Mouse (Mus musculus) granulocyte monocyte progenitor cell, adult 5-6 weeks (primary cell): ENCODE results near the gene Otop2. TPM values are rescaled to one million over a fixed set of nuclear protein-coding genes. Genes with fewer than 3 reads are reported as not detected.

ENCODE experiments used
- ATAC-seq: replicated peaks from 2 replicates; pipeline ENCODE4 v1.8.0; 2016; ENCODE audit warnings: mild to moderate bottlenecking, moderate TSS enrichment, inconsistent platforms; ENCODE audit not compliant: poor library complexity, severe bottlenecking
- total RNA-seq, 2 experiments: library from RNA; stranded (forward) in 1 of 2; stranded (reverse) in 1 of 2; fragments of 200-712, 200-1000 nt in 1 of 2; fragments of >200 nt in 1 of 2; fragmentation: Nextera tagmentation in 1 of 2; gene quantifications; 2 replicates each; pipeline ENCODE4 v1.2.3; 2014 to 2017

Gene Otop2
- total RNA-seq (2014; fragmentation: Nextera tagmentation) (not detected in 2 replicates), total RNA-seq (2017) (not detected in 2 replicates)

DNA sequence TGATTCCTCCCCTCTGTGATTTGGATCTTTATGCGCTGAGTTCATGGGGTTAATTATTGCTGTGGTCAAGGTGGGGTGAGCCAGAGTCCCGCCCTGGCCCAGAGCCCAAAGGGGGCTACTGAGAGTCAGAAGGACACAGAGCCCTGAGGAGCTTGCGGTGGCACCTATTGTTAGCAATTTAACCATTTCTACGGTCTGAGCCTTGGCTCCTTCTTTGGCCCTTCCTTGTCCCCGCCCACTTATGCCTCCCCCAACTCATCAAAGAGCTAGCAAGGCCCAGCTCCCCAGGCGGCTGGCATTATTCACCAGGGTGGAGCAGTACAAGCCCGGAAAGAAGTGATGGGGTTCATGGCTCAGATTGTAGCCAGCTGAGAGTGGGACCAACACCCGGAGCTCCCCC, at the start of gene Otop2:
Gene Otop2, plus strand, starts transcription at position 301 of the 400 bp plus-strand sequence.
- no peak for ATAC-seq

DNA sequence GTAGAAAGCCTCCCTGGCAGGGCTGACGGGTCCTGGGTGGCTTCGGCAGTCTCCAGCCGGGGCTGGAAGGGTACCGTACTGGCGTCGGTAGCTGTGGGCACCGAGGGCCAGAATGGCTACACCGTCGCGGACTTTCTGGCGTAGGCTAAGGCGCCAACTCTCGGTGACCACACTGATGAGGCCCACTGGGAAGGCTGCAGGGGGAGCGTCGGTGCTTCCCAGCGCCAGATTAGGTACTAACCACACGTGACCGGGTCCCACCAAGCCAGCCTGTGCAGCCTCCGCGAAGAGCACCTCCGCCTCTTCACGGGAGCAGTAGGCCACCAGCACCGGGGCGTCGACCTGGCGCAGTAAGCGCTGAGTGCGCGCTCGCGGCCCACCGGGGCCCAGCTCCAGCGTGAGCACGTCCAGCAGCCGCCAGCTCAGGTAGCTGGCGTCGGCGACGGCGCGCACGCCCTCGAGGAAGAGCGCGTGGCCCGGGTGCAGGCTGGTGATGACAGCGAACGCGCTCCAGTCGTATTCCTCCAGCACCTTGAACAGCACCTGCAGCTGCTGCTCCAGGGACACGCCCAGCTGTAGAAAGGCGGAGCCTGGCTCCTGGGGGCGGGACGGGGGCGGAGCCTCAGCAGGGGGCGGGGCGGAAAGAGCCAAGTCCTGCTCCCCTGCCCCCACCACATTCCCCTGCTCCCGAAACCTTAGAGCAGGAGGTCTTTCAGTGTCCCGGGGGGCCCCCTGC, 49.0 kb upstream of the Otop2 start:
- ATAC-seq = peak; percentile 85

GRCm38 (mm10) chr11:115259134-115259533, 47.8 kb upstream of the Otop2 start:
- no peak for ATAC-seq

DNA sequence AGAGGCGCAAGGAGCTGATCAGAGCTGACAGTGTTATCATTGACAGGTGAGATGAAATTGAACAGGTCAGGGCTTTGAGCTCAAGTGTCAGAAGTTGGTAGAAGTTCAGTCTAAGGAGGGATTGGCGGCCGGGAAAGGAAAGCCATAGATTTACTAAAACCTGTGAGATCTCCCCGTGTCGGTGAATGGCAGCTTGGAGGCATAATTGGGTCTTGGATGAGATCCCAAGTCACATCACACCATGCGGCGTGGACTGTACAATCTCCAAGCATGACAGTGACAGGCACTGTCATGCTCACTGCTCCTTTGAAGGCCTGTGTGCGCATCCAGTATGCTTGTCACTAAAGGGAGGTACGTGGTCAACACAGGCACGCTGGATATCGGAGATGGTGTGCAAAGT, 44.0 kb upstream of the Otop2 start:
- ATAC-seq = no peak

GRCm38 (mm10) chr11:115264136-115264861, 42.7 kb upstream of the Otop2 start:
- no peak for ATAC-seq

DNA sequence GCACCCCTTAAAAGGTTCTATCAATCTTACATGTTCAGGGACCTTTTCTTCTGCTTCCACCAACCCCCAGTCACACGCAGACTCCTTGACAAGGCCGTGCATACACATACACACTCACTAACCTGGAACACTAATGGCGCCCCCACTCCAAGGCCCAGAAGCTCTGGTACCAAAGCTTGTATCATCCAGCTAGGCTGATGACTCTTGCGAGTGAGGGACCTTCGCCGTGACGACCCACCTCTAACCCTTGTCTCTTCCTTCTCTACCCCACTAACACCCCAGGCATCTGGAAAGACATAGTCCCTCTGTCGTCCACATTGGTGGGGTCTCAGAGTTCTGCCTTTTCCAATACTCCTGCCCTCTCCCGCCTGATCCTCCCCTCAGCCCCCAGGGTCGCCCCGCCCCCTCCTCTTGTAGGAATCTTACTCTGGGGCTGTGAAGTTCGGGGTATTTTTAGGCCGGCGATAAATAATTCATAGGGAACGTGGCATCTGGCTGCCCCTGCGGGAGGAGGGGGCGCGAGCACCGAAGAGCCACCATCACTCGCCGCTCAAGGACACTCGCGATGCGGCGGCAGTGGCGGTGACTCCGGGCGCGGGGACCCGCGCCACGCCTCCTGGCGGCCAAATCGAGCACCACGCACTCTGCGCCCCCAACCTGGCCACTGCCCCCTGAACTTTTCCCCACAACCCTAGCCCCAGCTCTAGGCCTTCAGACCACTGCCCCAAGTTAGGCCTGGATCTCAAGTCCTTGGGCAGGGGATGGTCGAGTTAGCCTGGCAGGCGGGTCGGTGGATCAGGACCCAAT, 41.9 kb upstream of the Otop2 start:
- ATAC-seq = peak; percentile 47; the same call in 1 of the 2 replicates

DNA sequence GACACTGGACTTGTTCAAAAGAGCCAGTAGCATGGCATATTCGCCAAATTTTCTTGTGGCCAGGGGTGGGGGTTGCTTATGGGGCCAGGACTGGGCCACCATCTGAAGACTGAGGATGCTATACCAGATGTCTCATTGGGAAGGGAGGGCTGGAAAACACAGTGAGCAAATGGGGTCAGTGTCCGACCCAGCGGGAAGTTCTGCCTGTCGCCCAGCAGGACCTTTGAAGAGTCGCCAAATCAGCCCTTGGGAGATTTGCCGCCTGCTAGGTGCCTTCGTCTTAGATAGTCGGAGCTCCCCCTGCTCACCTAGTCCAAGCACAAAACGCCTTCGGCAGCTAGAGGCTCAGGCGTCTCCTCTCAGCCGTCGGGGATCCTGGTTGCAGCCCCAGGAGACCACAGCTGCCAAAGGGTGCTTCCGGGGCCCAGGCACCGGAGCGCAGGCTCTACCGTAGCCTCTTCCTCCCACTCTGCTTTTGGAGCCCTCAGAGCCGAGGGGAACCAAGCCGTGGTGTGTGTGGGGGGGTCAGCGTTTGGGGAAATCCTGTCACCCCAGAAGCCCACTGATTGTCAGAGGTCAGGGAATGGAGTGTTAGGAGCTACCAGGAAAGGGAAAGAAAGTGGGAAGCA, 41.1 kb upstream of the Otop2 start:
- 0 out of 2 replicates have a peak, but pooled peaks have one; percentile 24 for ATAC-seq

- no peak for ATAC-seq
These were observed 40.6 kb upstream of the Otop2 start for GRCm38 (mm10) chr11:115266400-115266778.

GRCm38 (mm10) chr11:115267061-115267883, 39.7 kb upstream of the Otop2 start, which contains the start of gene Grin2c:
TSS of gene Grin2c (minus strand) at chr11:115267243.
- ATAC-seq = no peak

DNA sequence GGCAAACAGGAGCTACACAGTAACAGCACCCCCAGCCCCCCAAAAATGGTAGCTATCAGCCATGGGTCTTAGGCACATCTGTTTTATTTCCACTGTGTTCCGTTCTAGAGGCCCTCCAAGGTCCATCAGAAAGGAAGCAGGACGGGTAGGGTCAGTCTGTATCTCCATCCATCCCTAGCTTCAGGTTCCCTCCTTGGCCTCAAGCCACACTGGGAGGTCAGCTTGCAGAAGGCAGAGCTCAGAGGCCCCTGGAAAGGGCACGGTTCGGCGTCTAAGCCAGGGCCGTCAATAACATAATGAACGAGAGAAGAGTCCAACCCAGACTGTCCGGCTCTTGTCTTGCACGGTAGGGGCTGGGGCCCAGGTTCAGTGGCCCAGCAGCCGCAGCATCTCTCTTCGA, 39.0 kb upstream of the Otop2 start:
- no peak for ATAC-seq

DNA sequence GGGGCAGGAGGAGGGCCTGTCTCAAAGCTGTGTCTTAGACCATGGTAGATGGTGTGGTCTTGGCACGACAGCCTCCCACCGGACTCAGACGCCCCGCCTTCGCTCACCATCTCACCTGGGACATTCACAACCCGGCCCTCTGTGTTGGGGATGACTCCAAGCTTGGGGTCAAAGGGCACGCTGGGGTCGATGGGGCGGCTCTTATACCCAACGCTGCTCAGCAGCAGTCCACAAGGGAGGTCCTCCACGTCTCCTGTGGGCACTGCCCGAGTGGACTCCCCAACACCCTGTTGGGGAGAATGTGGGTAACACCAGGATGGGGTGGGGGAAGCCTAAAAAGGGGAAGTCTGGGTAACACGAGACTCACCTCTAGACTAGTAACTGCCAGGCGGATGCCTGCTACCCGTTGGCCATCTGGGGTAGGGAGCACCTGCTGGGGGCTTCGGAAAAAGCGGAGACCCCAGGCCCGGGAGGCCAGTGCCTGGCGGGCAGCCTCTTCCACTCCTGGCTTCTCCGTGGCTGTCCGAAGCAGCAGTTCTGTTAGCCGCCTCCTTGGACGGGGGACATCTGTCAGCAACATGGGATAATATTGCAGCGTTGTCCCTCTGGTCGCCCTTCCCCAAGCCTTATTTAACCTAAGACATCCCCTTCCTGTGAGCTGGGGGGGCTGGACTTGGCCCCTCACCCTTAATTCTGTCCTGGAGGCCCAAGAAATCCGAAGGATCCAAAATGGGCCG, 37.5 kb upstream of the Otop2 start:
- ATAC-seq = no peak

- ATAC-seq = peak; percentile 50; the same call in 1 of the 2 replicates
These were observed 36.7 kb upstream of the Otop2 start for GRCm38 (mm10) chr11:115270148-115270861.

- ATAC-seq = no peak
These were observed 35.9 kb upstream of the Otop2 start for GRCm38 (mm10) chr11:115271052-115271451.

DNA sequence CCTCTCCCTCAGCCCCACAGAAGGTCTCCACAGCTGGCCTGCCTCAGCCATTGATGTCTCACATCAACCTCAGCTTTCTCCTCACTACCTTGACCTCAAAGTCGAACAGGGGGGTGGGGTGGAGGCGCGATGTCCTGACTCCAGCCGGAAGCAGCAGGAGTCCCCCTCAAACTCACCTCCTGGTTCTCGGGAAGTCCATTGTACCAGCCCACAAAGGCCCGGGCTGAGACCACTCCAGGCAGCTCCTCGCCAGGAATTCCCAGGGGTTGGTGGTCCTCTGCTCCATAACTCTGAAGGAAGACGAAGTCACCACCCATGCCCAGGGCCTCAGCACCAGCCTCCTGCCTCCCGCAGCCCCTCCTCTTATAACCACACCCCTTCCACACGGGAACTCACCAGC, 35.5 kb upstream of the Otop2 start:
- ATAC-seq = no peak

GRCm38 (mm10) chr11:115272894-115273498, 34.0 kb upstream of the Otop2 start:
- ATAC-seq = no peak

DNA sequence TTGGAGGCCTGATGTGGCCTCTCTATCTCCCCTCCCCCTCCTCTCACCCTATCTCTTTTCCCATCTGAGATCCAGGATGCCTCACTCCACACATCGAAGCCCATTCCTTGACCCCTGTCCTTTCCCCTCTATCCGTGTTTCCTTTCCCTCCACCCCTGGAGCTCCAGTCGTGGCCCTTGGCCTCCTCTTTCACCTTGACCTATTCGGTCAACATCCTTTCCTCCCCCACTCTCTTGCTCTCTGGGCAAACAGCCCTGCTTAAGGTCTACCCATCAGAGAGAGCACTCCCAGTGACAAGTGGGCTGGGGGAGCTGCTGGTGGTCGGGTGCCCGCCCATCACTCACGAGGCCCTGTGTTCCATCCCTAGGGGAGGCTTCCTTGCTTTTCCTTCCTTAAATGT, 33.2 kb upstream of the Otop2 start:
- no peak for ATAC-seq

DNA sequence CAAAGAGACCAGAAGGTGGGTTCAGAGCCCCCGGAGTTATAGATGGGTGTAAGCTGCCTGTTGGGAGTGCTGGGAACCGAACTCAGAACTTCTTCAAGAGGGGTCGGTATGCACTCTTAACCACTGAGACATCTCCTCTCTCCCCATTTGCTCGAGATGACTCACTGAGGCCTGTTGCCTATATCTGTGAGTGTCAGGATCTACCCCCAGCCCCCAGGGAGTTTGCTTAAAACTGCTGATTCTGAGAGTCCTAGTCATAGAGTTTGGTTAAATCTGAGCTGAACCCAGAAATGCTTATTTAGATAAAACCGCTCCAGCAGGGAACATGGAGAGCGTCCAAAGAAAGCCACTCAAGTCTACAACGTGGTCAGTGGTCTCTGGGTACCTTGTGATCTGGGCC, 32.8 kb upstream of the Otop2 start:
- no peak for ATAC-seq

DNA sequence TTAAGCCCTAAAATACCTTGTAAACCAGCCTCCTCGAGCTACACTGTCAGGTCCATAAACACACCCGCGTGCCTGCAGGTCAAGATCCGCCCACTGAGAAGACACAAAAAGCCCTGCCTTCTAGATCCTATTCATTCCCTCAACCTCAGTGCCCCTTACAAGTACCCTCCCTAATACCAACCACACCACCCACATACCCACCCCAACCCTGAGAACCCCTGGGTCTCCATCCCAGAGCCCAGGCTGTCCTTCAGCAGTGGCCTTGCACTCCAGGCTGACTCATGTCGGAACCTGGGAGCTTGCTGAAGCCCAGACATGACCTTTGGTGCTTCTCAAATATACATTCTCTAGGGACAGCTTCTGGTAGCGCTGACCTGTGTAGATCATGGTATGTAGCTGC, 32.2 kb upstream of the Otop2 start:
- ATAC-seq = no peak
